Mouse (Mus musculus): ENCODE measurements around the gene Gm8126.
"Not testable (repeated sequence)": the region's sequence is repeated elsewhere in the genome, so short reads cannot be mapped to it uniquely, and the experiment has no call there.

Gm8126 gene

GRCm38 (mm10) chr14:43258349-43258748 is at the start of gene Gm8126:
Gene Gm8126, plus strand, starts transcription at chr14:43258649.
- not testable (repeated sequence) for DNase-seq (ENCODE audit: low spot score)

- DNase-seq (ENCODE audit: low spot score): not testable (repeated sequence)
These were observed 23.2 kb upstream of the Gm8126 start, which contains the start of gene Gm8122 for GRCm38 (mm10) chr14:43235204-43235603. Gene Gm8122, minus strand, starts transcription at chr14:43235304.

GRCm38 (mm10) chr14:43237769-43238168 is 20.7 kb upstream of the Gm8126 start:
- DNase-seq (ENCODE audit: low spot score): not testable (repeated sequence)

- DNase-seq (ENCODE audit: low spot score): not testable (repeated sequence)
These were observed 8.8 kb upstream of the Gm8126 start for GRCm38 (mm10) chr14:43249611-43250170.

GRCm38 (mm10) chr14:43250549-43251253 is 7.7 kb upstream of the Gm8126 start:
- DNase-seq (ENCODE audit: low spot score): not testable (repeated sequence)

GRCm38 (mm10) chr14:43256511-43256910 is 1.9 kb upstream of the Gm8126 start:
- DNase-seq (ENCODE audit: low spot score): not testable (repeated sequence)

- DNase-seq (ENCODE audit: low spot score): not testable (repeated sequence)
These were observed 5.0 kb downstream of the Gm8126 start for GRCm38 (mm10) chr14:43263421-43263820.

- DNase-seq (ENCODE audit: low spot score): not testable (repeated sequence)
These were observed 10.2 kb downstream of the Gm8126 start for GRCm38 (mm10) chr14:43268521-43269084.

- not testable (repeated sequence) for DNase-seq (ENCODE audit: low spot score)
These were observed 10.8 kb downstream of the Gm8126 start for GRCm38 (mm10) chr14:43269211-43269610.

- not testable (repeated sequence) for DNase-seq (ENCODE audit: low spot score)
These were observed 14.7 kb downstream of the Gm8126 start for GRCm38 (mm10) chr14:43273161-43273560.

GRCm38 (mm10) chr14:43274986-43275511 is 16.6 kb downstream of the Gm8126 start, which contains the start of gene Gm9732:
Gene Gm9732, plus strand, starts transcription at chr14:43275036.
- DNase-seq (ENCODE audit: low spot score): not testable (repeated sequence)

- DNase-seq (ENCODE audit: low spot score): not testable (repeated sequence)
These were observed 17.3 kb downstream of the Gm8126 start for GRCm38 (mm10) chr14:43275752-43276151.

GRCm38 (mm10) chr14:43277468-43277867 is 19.0 kb downstream of the Gm8126 start:
- DNase-seq (ENCODE audit: low spot score): not testable (repeated sequence)

GRCm38 (mm10) chr14:43278146-43278545 is 19.7 kb downstream of the Gm8126 start:
- not testable (repeated sequence) for DNase-seq (ENCODE audit: low spot score)

GRCm38 (mm10) chr14:43278681-43279080 is 20.2 kb downstream of the Gm8126 start:
- not testable (repeated sequence) for DNase-seq (ENCODE audit: low spot score)

- DNase-seq (ENCODE audit: low spot score): not testable (repeated sequence)
These were observed 35.1 kb downstream of the Gm8126 start, which contains the start of gene Gm8127 for GRCm38 (mm10) chr14:43293503-43293902. Gene Gm8127, minus strand, starts transcription at chr14:43293832.
